Mouse (Mus musculus): ENCODE results near the gene Rab27a. TPM values are rescaled to one million over a fixed set of nuclear protein-coding genes. Genes with fewer than 3 reads are reported as not detected.

Rab27a gene
- total RNA-seq (2021), result 10 to 100 TPM; 12.2 to 15.4 TPM
- long read RNA-seq, transcript Rab27a-201 (6 exons, 2,979 nt), result major isoform, 6 of 7 reads
- long read RNA-seq, partial matches to known transcripts, result 0 of 7 reads
- long read RNA-seq, other reads (novel, unspliced or antisense), result 1 of 7 reads

DNA sequence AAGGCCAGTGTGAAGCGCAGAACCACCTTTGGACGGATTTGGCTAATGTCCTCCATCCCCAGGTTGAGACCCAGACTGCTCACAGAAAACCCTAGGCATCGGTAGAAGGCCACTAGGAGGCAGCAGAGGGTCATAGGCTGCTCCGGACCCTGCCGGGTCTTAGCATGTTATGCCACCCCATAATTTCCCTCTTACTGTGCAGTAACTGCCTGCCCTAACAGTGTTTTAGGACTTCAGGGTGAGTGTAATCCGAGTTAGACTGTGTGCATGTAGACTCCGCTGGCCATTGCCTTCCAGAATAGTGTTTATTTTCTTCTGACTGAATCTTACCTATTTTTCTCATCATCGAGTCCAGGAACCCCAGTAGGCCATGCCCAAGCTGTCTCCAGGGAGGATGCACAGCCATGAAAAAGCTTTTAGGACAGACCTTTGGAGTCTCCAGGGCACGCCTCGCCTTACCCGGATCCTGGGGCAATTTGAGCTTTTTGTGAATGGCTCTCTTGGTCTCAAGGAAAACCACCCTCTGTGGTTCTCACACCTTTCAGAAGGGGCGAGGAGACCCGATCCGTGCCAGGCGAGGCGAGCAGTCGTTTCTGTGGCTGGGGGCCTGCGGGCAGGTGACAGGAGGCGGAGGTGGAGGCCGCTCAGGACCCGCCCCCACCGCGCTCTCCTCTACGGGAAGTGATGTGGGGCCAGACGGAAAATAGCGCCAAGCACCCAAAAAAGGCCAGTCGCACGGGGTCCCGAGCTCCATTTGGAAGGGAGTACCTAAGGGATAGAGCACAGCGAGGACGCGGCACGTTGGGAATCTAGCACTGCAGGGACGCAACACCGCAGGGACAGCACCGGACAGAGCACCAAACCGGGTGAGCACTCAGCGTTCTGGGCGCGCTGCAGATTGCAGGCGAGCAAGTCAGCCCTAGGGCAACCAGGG is at the start of gene Rab27a:
Rab27a (plus strand) TSS at position 709 of the 934 bp plus-strand sequence.
- DNase-seq (ENCODE audit: low spot score in 2 of 2), result peak; percentile 70 to 90

DNA sequence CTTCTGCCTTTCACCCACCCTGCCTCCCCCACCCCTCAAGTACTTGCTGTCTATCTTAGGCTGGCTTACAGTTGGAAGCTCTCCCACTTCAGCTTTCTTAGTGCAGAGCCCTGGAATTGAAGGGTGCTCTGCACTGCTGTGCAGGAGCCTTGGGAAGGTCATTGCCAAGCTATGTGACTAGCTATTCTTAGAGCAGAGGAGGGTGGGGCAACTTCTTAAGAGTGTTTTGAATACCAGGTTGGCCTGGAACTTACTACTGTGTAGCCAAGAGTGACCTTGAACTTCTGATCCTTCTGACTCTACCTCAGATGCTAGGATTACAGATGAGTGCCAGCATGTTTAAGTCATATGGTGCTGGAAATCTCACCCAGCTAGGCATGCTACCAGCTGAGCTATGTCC is 48.5 kb upstream of the Rab27a start:
- DNase-seq (ENCODE audit: low spot score in 2 of 2), result no peak

DNA sequence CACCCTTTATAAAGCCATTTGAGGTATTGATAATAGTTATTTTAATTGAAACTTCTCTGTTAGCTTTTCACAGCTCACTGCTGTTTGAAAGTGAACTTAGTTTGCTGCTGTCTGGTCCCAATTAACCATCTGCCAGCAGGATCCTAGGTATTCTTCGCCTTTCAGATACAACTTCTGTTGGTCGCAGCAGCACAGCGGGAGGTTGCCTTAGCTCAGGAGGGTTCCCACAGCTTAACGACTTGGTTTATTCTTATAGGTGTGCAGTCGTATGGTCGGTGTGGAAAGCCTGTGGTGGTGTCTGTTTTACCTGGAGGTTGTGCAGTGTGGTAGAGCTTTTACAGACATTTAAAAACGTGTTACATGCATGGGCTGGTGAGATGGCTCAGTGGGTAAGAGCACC is 47.8 kb upstream of the Rab27a start:
- DNase-seq (ENCODE audit: low spot score in 2 of 2), result no peak

DNA sequence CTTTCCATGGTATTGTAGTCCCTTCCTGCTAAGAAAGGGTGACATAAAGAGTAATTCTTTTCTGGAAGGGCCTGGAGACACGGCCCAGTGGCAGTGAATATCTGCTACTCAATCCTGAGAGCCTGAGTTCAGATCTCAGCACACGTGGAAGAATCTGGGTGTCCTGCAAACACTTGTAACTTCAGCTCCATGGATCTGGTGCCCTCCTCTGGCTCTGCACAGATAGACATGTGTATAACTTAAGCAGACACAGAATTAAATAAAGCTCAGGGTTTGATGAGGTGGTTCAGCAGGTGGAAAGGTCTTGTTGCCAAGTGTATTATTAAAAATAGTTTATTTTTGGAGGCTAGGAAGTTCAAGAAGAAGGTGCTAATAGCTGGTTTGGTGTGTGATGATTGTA is 44.2 kb upstream of the Rab27a start:
- no peak for DNase-seq (ENCODE audit: low spot score in 2 of 2)

DNA sequence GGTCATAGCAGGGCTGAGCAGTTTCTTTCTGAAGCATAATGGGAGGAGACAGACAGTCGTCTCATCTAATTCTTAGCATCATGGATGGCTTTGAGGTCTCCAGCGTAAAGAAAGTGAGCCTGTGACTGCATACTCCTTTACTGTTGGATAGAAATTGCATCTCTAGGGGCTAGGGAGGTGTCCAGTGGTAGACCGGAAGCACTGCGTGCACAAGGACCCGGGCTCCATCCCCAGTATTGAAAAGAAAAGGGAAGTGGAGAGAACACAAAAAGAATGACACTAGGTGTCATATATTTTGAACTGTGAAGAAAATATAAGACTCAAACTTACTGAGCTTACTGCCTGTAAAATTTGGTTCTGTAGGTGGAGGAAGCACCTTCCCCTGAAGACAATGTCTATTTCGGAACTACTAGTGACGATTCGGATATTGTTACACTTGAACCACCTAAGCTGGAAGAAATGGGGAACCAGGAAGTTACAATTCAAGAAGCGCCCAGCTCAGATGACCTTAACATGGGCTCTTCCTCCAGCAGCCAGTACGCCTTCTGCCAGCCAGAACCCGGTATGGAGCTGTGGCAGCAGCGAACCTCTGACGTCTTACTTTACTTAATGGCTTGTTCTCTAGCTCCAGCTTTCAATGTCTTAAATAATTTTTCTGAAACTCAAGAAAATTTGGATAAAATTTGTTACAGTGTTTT is 43.2 kb upstream of the Rab27a start:
- DNase-seq (ENCODE audit: low spot score in 2 of 2), result no peak

DNA sequence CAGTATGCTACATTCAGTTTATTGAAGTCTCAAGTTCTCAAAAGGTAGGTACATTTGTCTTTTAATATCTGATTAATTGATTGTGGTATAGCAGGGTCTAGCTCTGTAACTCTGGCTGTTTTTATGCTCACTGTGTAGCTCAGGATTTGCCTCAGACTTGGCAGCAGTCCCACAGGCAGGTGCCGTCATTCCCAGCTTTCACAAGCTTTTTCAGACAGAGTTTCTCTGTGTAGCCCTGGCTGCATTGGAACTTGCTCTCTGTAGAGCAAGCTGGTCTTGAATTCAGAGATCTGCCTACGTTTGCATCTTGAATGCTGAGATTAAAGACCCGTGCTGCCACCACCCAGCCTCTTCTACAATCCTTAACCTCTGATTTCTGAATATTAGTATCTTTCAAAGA is 42.5 kb upstream of the Rab27a start:
- peak in 1 of 2 experiments; percentile 37 for DNase-seq (ENCODE audit: low spot score in 2 of 2)

DNA sequence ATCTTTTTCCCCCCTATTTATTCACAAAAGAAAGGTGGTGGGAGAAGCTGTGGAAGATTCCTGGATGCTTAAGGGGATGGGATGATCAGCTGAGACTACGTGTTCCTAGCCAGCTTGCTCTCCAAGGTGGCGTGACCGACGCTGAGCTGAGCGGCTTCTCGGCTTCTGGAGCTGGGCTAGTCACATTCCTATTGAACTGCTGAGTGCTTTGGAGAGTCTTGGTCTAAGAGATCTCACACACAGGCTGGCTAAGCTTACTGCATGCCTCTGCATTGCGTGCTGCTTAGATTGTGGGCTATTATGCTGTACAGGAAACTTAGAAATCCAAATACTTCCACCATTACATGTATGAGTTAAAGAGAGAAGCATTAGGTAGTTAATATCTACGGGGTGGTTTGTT is 40.6 kb upstream of the Rab27a start:
- DNase-seq (ENCODE audit: low spot score in 2 of 2), result no peak

DNA sequence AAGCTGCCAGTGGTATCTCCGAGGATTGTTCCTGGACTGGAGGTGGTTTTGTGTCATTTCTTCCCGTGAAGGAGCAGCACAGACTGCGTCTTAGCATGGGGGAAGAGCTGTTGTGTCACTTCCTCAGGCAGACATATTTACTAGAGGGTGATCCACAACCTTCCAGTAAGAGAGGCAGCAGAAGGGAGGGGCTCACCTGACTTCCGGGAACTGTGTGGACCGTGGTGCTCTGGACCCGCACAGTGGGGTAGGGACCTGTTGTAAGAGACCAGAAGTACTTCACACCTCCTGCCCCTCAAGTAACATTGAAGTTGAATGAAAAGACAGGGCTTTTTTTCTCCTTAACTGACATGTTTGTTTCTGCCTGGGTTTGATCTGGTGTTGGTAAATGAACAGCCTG is 39.5 kb upstream of the Rab27a start:
- no peak for DNase-seq (ENCODE audit: low spot score in 2 of 2)

DNA sequence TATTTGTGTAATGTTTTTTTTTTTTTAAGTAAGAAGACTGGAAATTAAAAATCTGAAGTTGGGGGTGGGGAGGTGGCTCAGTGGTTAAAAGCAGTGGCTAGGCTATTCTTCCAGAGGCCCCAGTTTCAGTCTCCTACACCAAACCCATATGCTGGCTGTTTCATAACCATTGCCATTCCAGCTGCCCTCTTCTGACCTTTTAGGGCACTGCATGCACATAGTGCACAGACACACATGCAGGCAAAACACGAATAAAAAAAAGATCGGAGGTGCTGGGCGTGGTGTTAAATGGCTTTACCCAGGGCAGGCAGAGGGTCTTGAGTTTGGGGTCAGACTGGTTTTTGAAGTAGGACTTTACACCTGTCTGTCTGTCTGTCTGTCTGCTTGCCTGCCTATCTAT is 38.5 kb upstream of the Rab27a start:
- no peak for DNase-seq (ENCODE audit: low spot score in 2 of 2)

DNA sequence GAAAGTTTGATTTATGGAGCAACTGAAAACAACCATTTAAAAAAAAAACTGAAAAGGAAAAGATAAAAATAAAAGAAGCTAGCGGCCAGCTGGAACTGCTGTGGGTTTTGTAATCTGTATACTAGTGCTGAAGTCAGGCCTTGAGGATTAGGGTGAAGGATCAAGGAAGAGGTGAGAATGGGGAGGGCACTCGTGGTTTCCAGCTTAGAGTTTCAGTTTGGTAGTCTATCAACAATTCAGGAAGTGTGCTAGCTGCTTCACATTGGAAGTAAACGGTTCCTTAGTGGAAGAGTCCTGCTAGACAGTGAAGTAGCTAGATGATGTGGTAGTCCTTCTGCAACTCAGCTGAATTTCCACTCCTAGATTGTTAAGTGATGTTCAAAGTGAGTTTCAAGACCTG is 36.3 kb upstream of the Rab27a start:
- no peak for DNase-seq (ENCODE audit: low spot score in 2 of 2)

DNA sequence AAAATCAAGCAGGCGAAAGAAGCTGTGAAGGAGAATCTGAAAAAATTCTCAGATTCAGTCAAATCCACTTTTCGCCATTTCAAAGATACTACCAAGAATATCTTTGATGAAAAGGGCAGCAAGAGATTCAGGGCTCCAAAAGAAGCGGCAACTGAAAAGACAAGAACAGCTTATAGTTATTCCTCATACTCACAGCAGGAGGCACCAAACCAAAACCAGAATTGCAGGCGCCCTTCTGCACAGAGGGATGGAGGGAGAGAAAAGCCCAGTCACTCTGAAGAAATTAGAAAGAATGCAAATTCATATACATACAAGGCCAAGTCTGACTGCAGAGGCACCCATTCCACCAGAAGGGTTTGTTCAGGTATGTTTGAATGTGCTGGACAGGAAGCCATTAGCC is 32.0 kb upstream of the Rab27a start:
- DNase-seq (ENCODE audit: low spot score in 2 of 2), result no peak

DNA sequence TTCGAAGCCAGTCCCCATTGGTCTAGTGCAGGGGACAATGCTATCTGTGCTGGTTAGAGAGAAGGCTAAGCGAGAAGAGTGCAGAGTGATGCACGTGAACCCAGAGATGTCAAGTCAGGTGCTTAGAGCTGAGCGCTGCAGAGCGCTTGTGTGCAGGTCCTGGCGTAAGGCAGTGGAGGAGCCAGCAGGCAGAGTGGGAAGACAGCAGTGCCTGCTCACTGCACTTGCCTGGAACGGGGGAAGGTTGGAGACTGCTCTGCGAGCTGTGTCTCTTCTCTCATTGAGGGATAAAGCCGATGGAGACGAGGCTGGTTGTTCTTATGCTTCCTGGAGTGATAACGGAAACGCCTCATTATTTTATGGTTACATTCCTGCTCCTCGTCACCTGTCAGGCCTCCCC is 29.9 kb upstream of the Rab27a start:
- DNase-seq (ENCODE audit: low spot score in 2 of 2), result peak; percentile 52 to 56

DNA sequence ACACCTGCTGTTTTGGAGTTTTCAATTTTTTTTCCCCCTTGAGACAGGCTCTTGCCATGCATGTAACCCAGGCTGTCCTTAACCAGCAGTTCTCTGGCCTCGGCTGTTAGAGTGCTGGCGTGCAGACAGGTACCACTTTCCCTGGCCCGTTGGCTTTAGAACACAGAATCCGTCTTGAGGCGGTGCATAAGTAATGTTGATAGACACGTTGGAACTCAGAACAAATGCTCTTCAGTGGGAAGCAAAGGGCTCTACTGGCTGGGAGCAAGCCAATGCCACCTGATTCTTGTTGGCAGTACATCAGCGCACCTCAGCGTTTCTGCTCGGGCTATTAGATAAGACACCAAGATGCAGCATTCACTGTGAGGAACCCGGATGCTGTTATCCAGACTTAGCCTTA is 24.8 kb upstream of the Rab27a start:
- no peak for DNase-seq (ENCODE audit: low spot score in 2 of 2)

DNA sequence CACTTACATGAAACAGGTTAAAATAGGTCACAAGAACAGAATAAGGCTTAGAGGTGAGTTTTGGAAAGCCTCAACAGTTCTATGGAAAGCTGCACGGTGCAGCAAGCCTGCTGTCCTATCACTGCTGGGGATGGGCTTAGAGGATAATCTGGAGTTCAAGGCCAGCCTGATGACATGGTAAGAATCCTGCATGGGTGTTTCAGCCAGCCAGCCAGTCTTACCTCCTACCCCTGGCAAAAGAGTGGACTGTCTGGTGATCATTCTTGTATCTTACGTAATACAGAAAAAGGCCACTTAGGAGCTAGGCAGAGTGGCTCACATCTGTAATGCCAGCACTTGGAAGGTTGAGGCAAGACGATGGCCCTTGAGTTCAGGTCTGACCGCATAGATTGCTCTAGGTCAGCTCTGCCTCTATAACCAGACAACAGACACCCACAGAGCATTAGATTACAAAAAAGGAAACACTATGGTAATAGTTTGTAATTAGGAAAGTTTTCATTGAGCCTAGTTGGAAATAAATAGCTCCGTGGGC is 24.0 kb upstream of the Rab27a start:
- DNase-seq (ENCODE audit: low spot score in 2 of 2), result no peak

DNA sequence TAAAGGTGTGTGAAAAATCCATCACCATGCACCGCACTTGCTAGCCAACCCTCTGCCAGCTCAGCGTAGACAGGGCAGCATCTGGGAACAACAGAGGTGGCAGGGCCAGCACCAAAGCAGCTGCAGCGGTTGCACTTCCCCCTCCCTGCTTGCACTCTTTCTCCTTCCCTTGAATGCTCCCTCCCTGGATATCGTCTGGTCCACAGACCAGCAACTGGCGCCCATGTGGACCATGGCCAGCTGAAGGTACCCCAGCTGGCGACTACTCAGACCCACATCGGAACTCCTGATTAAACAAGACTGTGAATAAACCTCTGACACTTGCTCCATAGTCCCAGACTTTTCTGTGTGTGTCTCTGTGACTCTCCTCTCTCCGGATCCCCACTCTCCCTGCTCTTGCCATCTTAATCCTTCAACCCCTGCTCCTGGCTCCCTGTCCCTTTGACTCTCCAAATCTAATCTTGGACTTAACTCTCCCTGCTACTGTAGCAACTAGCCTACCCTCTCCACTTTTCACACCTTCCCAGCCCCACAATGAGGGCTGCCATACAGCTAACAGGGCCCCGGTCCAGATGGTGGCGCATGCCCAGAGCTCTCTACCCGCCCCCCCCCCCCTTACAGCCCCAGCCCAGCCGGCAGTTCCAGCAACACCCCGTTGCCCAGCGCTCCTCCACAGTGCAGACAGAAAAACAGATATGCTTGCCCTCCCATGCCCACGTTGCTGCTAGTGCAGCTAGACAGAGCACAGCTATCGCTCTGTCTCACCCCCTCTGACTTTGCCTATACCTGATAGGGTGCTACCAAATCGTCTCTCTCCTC is 18.6 kb upstream of the Rab27a start:
- peak in 1 of 2 experiments; percentile 51 for DNase-seq (ENCODE audit: low spot score in 2 of 2)

DNA sequence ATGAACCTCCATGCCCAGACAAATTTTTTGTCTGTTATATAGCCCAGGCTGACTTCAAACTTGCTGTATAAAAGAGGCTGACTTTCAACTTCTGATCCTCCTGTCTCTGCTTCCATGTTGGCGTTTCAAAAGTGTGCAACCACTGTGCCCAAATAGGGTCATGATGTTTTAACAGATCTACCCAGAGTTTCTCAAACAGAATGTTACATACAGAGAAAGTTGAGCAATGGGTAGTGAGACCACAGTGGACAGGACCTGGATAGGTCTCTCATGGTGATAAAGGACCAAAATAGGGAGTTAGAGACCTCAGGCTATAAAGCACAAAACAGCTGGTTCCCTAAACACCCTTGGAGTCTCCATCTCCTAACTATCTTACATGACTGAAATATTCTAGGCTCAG is 14.2 kb upstream of the Rab27a start:
- no peak for DNase-seq (ENCODE audit: low spot score in 2 of 2)

DNA sequence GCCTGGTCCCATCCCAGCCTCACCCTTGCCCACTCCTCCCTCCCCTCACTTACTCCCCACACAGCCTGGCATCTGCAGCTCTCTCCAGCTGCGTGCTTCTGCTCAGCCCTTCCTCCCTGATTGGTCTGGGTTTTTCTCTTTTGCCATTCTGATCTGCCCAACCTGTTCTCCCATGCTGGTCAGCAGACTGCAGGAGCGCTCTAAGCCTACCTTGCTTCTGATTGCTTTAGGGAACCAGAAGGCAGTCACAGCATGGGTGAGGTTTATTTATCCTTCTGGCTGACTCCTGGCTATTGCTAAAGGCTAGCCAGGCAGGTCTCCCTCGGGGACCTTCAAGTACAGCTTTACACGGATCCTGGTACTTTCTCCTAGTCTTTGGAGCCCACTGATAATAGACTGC is 13.2 kb upstream of the Rab27a start:
- DNase-seq (ENCODE audit: low spot score in 2 of 2), result no peak

DNA sequence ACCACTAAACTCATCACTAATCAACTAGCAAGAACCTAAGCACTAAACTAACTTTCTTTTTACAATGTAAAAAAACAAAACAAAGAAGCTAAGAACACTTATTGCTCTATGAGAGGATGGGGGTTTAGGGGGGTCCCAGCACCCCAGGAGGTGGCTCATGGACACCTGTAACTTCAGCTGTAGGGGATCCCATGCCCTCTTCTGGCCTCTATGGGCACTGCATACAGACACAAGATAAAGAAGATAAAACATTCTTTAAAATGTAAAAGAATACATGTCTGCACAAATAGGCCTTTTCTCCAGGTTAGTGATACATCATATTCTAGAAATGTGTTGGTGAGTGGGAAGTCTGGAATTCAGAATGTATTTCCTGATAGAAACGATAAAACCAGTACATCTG is 11.2 kb upstream of the Rab27a start:
- no peak for DNase-seq (ENCODE audit: low spot score in 2 of 2)

DNA sequence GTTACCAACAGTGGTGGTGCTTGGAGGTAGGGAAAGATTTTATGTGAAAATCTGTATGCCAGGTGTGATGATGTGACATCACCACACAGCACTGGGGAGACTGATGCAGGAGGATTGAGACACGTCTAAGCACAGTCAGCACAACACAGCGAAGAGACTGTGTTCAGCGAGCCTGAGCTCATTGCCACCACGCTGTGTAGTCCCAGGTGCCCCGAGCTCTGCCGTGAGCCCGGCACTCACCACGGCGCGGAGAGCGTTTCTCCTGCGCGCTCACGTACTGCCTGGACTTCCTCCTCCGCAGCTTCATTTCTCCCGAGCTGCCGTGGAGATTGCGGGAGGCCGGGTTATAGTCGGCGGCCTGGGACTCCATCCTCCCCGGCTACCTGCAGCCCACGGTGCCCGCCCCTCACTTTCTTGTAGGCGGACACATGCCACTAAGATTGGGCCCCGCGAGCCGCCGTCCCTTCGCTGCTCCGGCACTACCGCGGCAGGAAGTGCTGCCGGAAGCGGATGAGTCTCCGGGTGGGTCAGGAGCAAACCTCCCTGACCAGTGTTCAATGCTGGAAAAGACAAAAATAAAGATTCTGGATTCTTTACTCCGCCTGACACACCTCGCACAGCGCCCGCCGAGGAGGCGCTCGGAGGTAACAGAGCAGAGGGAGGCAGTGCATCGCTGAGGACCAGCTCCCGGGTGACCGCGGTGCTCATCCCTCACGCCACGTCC is 5.3 kb upstream of the Rab27a start:
- peak; percentile 90 to 96 for DNase-seq (ENCODE audit: low spot score in 2 of 2)

DNA sequence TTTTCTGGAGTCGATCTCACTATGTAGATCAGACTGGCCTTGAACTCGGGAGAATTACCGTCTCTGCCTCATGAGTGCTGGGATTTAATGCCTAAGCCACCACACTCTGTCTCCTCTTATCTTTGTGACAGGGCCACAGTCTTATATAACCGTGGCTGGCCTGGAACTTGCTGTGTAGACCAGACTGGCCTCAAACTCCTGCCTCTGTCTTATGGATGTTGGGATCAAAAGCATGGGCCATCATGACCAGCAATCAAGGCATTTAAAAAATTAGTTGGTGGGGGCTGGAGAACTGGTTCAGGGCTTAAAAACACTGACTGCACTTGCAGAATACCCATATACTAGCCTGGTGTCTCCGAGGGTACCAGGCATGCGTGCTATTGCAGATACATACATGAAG is 4.6 kb upstream of the Rab27a start, which contains the start of gene Pigb:
Pigb (minus strand) TSS at position 299 of the 400 bp plus-strand sequence.
- DNase-seq (ENCODE audit: low spot score in 2 of 2), result no peak

Data from layer of hippocampus, adult 18-20 months (tissue).